Mouse (Mus musculus): Measurements from ENCODE around the gene Cox6a1. TPM values are rescaled to one million over a fixed set of nuclear protein-coding genes. Genes with fewer than 3 reads are reported as not detected.

Cox6a1 gene
- polyA plus RNA-seq, 1 experiment from 2014 or later, result 968 TPM

- H3K4me3 ChIP-seq, result peak overlapping the region; percentile 100
- H3K9me3 ChIP-seq, result no peaks in the 10 kb centered on the region
- peak; percentile 21; the same call in 1 of the 2 replicates for ATAC-seq (replicated peaks)
- H3K27ac ChIP-seq (replicated peaks), result peak overlapping the region; percentile 86
- peaks cover 31% of the 10 kb centered on the region for H3K4me1 ChIP-seq
- no peaks in the 10 kb centered on the region for H3K27me3 ChIP-seq
- peak overlapping the region; percentile 82 for H3K4me2 ChIP-seq (replicated peaks)
- H3K36me3 ChIP-seq, result peaks cover 43% of the 10 kb centered on the region
- WGBS, result 13% methylated on average over 36 of the region's 36 CpGs
- peak overlapping the region; percentile 96 for H3K9ac ChIP-seq (replicated peaks)
These were observed 7.2 kb downstream of the Cox6a1 start for GRCm38 (mm10) chr5:115341314-115342165.

- H3K9me3 ChIP-seq, result no peaks in the 10 kb centered on the region
- H3K27ac ChIP-seq (replicated peaks), result peak within 1 kb of the TSS; percentile 86
- peak; percentile 93 for ATAC-seq (replicated peaks)
- WGBS, result under 1% methylated on average over 62 of the region's 62 CpGs
- peak within 1 kb of the TSS; percentile 82 for H3K4me2 ChIP-seq (replicated peaks)
- H3K4me1 ChIP-seq, result peaks cover 31% of the 10 kb centered on the region
- H3K4me3 ChIP-seq, result peak within 1 kb of the TSS; percentile 100
- H3K36me3 ChIP-seq, result peaks cover 42% of the 10 kb centered on the region
- no peaks in the 10 kb centered on the region for H3K27me3 ChIP-seq
- H3K9ac ChIP-seq (replicated peaks), result peak within 1 kb of the TSS; percentile 96
These were observed 8.0 kb downstream of the Cox6a1 start, which contains the start of the genes Gatc and Triap1 for GRCm38 (mm10) chr5:115340577-115341313. TSS of gene Gatc (minus strand) at chr5:115341178. TSS of gene Triap1 (plus strand) at chr5:115341225.

- ATAC-seq (replicated peaks), result no peak
- Histone ChIP-seq H3K27me3 (no peaks in the 10 kb centered on the region), H3K4me2 (replicated peaks) (peak overlapping the region; percentile 82), H3K9ac (replicated peaks) (peak overlapping the region; percentile 96), H3K4me3 (peak overlapping the region; percentile 100), H3K9me3 (no peaks in the 10 kb centered on the region), H3K27ac (replicated peaks) (no peak overlapping the region), H3K4me1 (peaks cover 31% of the 10 kb centered on the region), H3K36me3 (peaks cover 41% of the 10 kb centered on the region)
- 31% methylated on average over 7 of the region's 7 CpGs for whole genome bisulfite sequencing
These were observed 8.8 kb downstream of the Cox6a1 start for GRCm38 (mm10) chr5:115340007-115340406.

GRCm38 (mm10) chr5:115333626-115334025 is 15.2 kb downstream of the Cox6a1 start:
- no peak overlapping the region for H3K27ac ChIP-seq (replicated peaks)
- H3K9me3 ChIP-seq, result no peaks in the 10 kb centered on the region
- WGBS, result 85% methylated on average over 3 of the region's 3 CpGs
- peaks cover 65% of the 10 kb centered on the region for H3K36me3 ChIP-seq
- no peak overlapping the region for H3K4me2 ChIP-seq (replicated peaks)
- no peaks in the 10 kb centered on the region for H3K27me3 ChIP-seq
- no peak for ATAC-seq (replicated peaks)
- H3K4me3 ChIP-seq, result no peak overlapping the region
- H3K4me1 ChIP-seq, result peaks cover 17% of the 10 kb centered on the region
- no peak overlapping the region for H3K9ac ChIP-seq (replicated peaks)

GRCm38 (mm10) chr5:115330955-115331354 is 17.8 kb downstream of the Cox6a1 start:
- no peak overlapping the region for H3K27ac ChIP-seq (replicated peaks)
- peaks cover 58% of the 10 kb centered on the region for H3K36me3 ChIP-seq
- H3K4me3 ChIP-seq, result no peak overlapping the region
- no peak overlapping the region for H3K9ac ChIP-seq (replicated peaks)
- 84% methylated on average over 9 of the region's 9 CpGs for WGBS
- no peak for ATAC-seq (replicated peaks)
- H3K4me2 ChIP-seq (replicated peaks), result no peak overlapping the region
- peaks cover 29% of the 10 kb centered on the region for H3K4me1 ChIP-seq
- H3K9me3 ChIP-seq, result no peaks in the 10 kb centered on the region
- H3K27me3 ChIP-seq, result no peaks in the 10 kb centered on the region

GRCm38 (mm10) chr5:115327610-115328548 is 20.9 kb downstream of the Cox6a1 start:
- 0 out of 2 replicates have a peak, but pooled peaks have one; percentile 7 for ATAC-seq (replicated peaks)
- H3K9ac ChIP-seq (replicated peaks), result peak overlapping the region; percentile 94
- peak overlapping the region; percentile 73 for H3K4me2 ChIP-seq (replicated peaks)
- H3K36me3 ChIP-seq, result peaks cover 29% of the 10 kb centered on the region
- no peaks in the 10 kb centered on the region for H3K27me3 ChIP-seq
- peaks cover 34% of the 10 kb centered on the region for H3K4me1 ChIP-seq
- peak overlapping the region; percentile 98 for H3K4me3 ChIP-seq
- no peaks in the 10 kb centered on the region for H3K9me3 ChIP-seq
- WGBS, result under 1% methylated on average over 55 of the region's 55 CpGs
- peak overlapping the region; percentile 88 for H3K27ac ChIP-seq (replicated peaks)

GRCm38 (mm10) chr5:115326875-115327609 is 21.7 kb downstream of the Cox6a1 start, which contains the start of gene Srsf9:
TSS of gene Srsf9 (plus strand) at chr5:115327177.
- H3K4me2 ChIP-seq (replicated peaks), result peak within 1 kb of the TSS; percentile 73
- peak; percentile 92 for ATAC-seq (replicated peaks)
- H3K4me1 ChIP-seq, result peaks cover 34% of the 10 kb centered on the region
- peak within 1 kb of the TSS; percentile 88 for H3K27ac ChIP-seq (replicated peaks)
- peak within 1 kb of the TSS; percentile 94 for H3K9ac ChIP-seq (replicated peaks)
- WGBS, result under 1% methylated on average over 93 of the region's 97 CpGs
- no peaks in the 10 kb centered on the region for H3K27me3 ChIP-seq
- H3K9me3 ChIP-seq, result no peaks in the 10 kb centered on the region
- H3K36me3 ChIP-seq, result peaks cover 20% of the 10 kb centered on the region
- peak within 1 kb of the TSS; percentile 98 for H3K4me3 ChIP-seq

GRCm38 (mm10) chr5:115326256-115326831 is 22.4 kb downstream of the Cox6a1 start:
- peak overlapping the region; percentile 73 for H3K4me2 ChIP-seq (replicated peaks)
- H3K9me3 ChIP-seq, result no peaks in the 10 kb centered on the region
- peak overlapping the region; percentile 88 for H3K27ac ChIP-seq (replicated peaks)
- H3K27me3 ChIP-seq, result no peaks in the 10 kb centered on the region
- ATAC-seq (replicated peaks), result peak; percentile 71
- WGBS, result 24% methylated on average over 11 of the region's 11 CpGs
- peak overlapping the region; percentile 98 for H3K4me3 ChIP-seq
- peak overlapping the region; percentile 94 for H3K9ac ChIP-seq (replicated peaks)
- peaks cover 34% of the 10 kb centered on the region for H3K4me1 ChIP-seq
- H3K36me3 ChIP-seq, result peaks cover 13% of the 10 kb centered on the region

- peak overlapping the region; percentile 79 for H3K4me2 ChIP-seq (replicated peaks)
- peak overlapping the region; percentile 89 for H3K27ac ChIP-seq (replicated peaks)
- no peaks in the 10 kb centered on the region for H3K36me3 ChIP-seq
- peak; percentile 72 for ATAC-seq (replicated peaks)
- WGBS, result 0% methylated on average over 22 of the region's 22 CpGs
- H3K4me3 ChIP-seq, result peak overlapping the region; percentile 43
- H3K4me1 ChIP-seq, result peaks cover 34% of the 10 kb centered on the region
- no peaks in the 10 kb centered on the region for H3K27me3 ChIP-seq
- H3K9me3 ChIP-seq, result no peaks in the 10 kb centered on the region
- H3K9ac ChIP-seq (replicated peaks), result peak overlapping the region; percentile 51; the same call in 1 of the 2 replicates
These were observed 29.5 kb downstream of the Cox6a1 start for GRCm38 (mm10) chr5:115319004-115319940.
